Mouse (Mus musculus) cerebellum, postnatal 36 days (tissue): Measurements from ENCODE around the gene Ift122.

ENCODE experiments used
- DNase-seq, 2 experiments: peaks; one replicate each; pipeline ENCODE4 v3.0.0; 2021 to 2022; ENCODE audit warnings: mixed read lengths in 2 of 2

Ift122 gene

DNA sequence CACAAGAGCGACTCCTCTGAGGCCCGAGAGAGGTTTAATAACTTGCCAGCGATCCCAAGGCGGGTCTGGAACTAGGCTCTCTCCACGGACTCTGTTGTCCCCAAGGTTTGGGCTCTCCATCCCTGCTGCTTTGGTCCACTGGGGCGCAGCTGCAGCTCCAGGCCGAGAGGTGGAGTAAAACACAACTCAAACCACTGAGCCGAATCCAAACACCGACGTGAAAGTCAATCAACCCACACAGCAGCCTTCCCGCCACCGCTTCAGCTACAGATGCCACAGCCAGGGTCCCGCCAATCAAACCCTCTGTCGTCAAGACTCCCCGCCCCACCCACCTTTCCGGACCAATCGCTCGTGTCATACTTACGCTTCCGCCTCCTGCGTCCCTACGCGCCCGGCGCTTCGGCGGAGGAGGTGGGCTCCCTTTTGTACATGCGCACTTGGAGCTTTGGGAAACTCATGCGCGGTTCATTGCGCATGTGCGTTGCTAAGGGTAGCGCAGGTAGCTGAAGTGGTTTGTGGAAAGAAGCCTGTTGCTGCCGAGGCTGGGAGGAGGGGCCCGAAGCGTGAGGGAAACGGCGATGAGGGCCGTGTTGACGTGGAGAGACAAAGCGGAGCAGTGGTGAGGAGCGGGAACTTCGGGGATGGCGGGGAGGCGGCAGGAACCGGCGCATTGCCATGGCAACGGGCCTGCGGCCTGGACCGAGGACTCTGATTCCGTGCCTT is at the start of gene Ift122, which contains the start of gene Mbd4:
Gene Ift122 (plus strand): TSS at position 380 of the 723 bp plus-strand sequence.
Gene Mbd4 (minus strand): TSS at position 281 of the 723 bp plus-strand sequence.
- peak; percentile 95 to 98 for DNase-seq

DNA sequence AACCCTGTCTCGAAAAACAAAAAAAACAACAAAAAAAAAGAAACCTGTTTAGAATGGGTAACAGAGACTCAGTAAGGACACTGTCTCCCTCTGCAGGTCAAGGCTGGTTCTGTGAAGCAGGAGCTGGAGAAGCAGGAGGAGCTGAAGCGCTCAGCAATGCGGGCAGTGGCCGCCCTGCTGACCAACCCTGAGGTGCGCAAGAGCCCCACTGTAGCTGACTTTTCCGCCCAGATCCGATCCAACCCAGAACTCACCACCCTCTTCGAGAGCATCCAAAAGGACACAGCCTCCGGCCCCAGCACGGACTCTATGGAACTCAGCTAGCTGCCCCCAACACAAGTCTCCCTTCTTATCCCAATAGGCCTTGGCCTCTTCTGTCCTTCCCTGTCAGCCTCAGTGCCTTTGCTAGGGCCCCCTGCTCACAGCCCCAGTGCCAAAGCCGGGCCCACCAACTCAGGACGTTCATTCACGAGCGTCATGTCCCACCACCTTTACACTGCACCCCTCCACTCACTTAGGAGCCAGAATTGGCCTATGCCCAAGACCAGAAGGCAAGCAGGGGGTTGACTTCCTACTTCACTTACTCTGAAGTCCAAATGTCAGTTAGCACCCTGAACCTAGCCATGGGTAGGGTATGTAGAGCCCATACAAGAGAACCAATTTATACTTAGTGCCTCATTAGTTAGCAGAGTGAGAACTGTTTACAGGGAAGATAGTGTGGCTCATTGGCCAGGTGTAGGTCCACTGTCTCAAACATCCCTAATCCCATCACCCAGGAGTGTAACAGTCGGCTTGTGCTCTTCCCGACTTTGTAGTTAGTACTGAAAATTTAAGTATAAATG is 49.5 kb upstream of the Ift122 start:
- peak; percentile 73 to 80 for DNase-seq

DNA sequence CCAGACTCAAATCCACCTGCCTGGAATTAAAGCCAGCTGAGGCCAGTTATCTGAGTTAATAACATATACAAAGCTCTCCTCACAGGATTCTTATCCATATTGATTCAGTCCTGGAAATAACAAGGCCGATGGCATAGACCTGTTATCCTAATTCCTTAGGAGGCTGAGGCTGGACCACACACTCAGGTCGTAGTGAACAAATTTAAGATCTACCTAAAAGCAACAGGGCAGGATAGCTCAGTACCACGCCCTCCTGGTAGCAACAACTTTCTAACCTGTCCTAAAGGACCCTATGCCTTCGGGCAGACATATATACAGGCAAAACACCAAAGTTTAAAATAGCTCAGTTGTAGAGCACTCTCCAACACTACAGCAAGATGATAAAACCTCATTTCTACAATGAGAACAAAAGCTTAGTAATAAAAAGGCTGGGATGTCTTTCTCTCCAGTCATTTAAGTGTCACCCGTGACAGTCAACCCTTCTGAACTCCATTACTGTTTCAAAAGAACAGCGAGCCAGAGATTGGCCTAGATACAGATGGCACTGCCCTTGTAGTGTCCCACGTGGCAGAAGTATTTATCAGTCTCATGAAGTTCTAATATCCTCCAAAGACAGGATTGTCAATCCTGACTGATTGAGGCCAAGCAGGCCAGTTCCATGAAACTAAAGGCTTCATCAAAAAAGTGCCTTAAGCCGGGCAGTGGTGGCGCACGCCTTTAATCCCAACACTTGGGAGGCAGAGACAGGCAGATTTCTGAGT is 48.7 kb upstream of the Ift122 start:
- no peak for DNase-seq

DNA sequence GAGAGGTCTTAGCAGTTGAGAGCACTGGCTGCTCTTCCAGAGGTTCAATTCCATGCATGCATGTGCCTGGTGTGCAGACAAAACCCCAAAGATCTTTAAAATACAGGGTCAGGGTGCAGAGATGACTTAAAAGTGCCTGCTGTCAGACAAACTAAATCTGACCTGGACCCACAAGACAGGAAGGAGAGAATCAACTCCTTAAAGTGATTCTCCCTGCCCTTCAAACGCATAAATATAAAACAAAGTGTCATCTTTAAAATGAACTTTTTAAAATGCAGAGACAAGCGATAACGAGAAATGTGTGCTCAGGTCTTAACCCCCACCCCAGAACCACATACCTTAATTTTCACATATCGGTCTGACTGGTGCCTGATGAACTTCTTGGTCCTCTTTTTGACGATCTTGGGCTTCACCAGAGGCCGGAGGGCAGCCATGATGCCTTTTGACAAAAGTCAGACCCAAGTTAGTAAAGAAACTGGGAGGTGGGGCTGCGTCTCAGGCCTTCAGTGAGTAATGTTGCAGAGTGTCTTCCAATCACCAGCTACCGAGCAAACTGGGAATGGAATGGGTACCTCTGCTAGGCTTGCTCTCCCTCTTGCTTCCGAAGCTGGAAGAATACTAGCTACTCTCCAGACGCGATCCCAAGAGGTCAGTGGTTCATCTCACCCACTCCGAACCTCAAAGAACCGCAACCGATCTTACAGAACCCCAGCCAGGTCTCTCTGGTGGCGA is 45.6 kb upstream of the Ift122 start:
- DNase-seq: no peak

DNA sequence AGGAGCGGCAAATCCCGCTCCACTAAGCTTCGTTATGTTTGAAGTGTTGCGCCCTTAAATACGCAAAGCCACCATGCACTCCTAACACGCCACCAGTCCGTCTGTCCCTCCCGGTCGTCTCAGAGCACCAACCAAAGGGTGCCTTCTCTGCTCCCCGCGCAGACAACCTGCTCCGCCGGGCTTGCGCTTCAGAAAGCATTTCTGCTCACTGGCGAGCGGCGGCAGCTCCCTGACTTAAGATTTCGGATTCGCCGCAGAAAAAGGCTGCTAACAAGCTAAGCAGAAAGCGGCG is 45.1 kb upstream of the Ift122 start:
- no peak for DNase-seq

DNA sequence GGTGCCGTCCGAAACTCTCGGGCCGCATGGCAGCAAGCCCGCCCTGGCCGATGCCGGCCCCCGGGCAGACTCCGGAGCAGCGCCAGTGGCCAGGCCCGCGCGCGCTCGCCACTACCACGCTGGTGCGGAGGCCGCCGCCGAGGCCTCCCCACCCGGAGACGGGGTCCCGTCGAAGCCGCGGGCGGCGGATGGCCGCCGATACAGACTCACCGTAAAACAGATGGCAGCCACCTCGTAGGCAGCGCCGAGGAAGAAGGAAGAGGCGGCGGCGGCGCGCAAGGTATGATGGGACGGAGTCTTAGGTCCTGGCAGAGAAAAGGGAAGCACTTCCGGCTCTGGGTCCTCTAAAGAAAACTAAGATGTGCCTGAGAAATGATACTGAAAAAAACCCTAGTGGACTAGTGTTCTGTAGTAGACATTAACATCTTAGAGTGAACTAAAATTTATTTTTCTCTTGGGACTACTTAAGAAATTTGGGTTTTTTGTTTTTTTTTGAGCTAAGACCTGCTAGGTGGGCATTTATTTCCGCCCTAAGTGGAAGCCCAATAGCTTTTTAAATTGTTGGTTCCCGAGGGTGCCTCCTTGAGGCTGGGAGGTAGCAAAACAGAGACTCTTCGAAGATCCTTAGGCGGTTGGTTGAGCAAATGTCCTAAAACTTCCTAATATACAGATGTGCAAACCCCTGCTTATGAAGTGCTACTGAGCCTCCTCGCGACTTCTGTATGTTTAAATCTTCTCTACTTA is 44.6 kb upstream of the Ift122 start, which contains the start of gene Rpl32:
Gene Rpl32 (minus strand): TSS at position 260 of the 744 bp plus-strand sequence.
- DNase-seq: peak; percentile 85 to 90

GRCm38 (mm10) chr6:115811606-115812005 is 41.7 kb upstream of the Ift122 start:
- no peak for DNase-seq

GRCm38 (mm10) chr6:115814104-115814503 is 39.2 kb upstream of the Ift122 start:
- peak; percentile 35 for DNase-seq

GRCm38 (mm10) chr6:115815041-115815440 is 38.2 kb upstream of the Ift122 start:
- no peak for DNase-seq

GRCm38 (mm10) chr6:115818129-115818528 is 35.1 kb upstream of the Ift122 start:
- no peak for DNase-seq

- DNase-seq: no peak
These were observed 31.9 kb upstream of the Ift122 start for GRCm38 (mm10) chr6:115821216-115821993.

- DNase-seq: peak; percentile 29 to 38
These were observed 29.3 kb upstream of the Ift122 start for GRCm38 (mm10) chr6:115823850-115824464.

GRCm38 (mm10) chr6:115830779-115831601 is 22.3 kb upstream of the Ift122 start:
- DNase-seq: no peak

GRCm38 (mm10) chr6:115832152-115832850 is 21.0 kb upstream of the Ift122 start:
- DNase-seq: no peak

DNA sequence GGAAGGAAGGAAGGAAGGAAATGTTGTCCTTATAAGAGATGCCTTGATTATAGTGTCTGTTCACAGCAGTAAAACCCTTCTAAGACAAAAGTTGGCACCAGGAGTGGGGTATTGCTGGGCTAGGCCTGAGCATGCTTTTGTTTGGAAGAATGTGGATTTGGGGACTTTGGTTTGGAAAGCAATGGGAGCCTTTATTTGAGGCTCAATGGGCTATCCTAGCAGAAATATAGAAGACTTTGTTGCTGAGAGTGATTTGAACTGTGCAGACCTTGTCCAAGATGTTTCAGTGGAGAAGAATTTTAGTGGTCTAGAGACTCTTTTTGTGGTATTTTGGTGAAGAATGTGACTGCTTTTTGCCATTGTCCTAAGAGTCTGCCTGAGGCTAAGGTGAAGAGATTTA is 19.4 kb upstream of the Ift122 start:
- no peak for DNase-seq

GRCm38 (mm10) chr6:115838161-115838597 is 15.1 kb upstream of the Ift122 start, which contains the start of gene Efcab12:
Gene Efcab12 (minus strand): TSS chr6:115838412.
- peak; percentile 71 to 72 for DNase-seq

- no peak for DNase-seq
These were observed 14.5 kb upstream of the Ift122 start for GRCm38 (mm10) chr6:115838745-115839144.

- DNase-seq: no peak
These were observed 8.3 kb upstream of the Ift122 start for GRCm38 (mm10) chr6:115845006-115845405.
